Mouse (Mus musculus) urinary bladder, adult 18-20 months (tissue): ENCODE data around the gene Dtnb.
"Not testable (repeated sequence)": the region's sequence is repeated elsewhere in the genome, so short reads cannot be mapped to it uniquely, and the experiment has no call there.

Source experiments
- DNase-seq, 2 experiments: peaks; one replicate each; pipeline ENCODE4 v3.0.0; 2022; ENCODE audit warnings: low spot score in 2 of 2, mixed read lengths in 2 of 2

Dtnb gene

GRCm38 (mm10) chr12:3660985-3661635, 88.9 kb downstream of the Dtnb start:
- peak in 1 of 2 experiments; percentile 3 for DNase-seq

- DNase-seq = no peak
Observed at GRCm38 (mm10) chr12:3662660-3663059, 90.5 kb downstream of the Dtnb start.

- DNase-seq = no peak
Observed at GRCm38 (mm10) chr12:3663386-3663785, 91.2 kb downstream of the Dtnb start.

- DNase-seq = no peak
Observed at GRCm38 (mm10) chr12:3669971-3670381, 97.8 kb downstream of the Dtnb start.

- no peak for DNase-seq
Observed at GRCm38 (mm10) chr12:3671117-3671516, 98.9 kb downstream of the Dtnb start.

- no peak for DNase-seq
Observed at GRCm38 (mm10) chr12:3672786-3673185, 100.6 kb downstream of the Dtnb start.

- DNase-seq = no peak
Observed at GRCm38 (mm10) chr12:3673886-3674285, 101.7 kb downstream of the Dtnb start.

GRCm38 (mm10) chr12:3674913-3675312, 102.7 kb downstream of the Dtnb start:
- no peak for DNase-seq

GRCm38 (mm10) chr12:3680721-3681120, 108.5 kb downstream of the Dtnb start:
- no peak for DNase-seq

GRCm38 (mm10) chr12:3683041-3683440, 110.9 kb downstream of the Dtnb start:
- DNase-seq = no peak

- no peak for DNase-seq
Observed at GRCm38 (mm10) chr12:3686419-3686940, 114.3 kb downstream of the Dtnb start.

- not testable (repeated sequence) for DNase-seq
Observed at GRCm38 (mm10) chr12:3690926-3691529, 118.8 kb downstream of the Dtnb start.

- DNase-seq = no peak
Observed at GRCm38 (mm10) chr12:3692795-3693392, 120.7 kb downstream of the Dtnb start.

GRCm38 (mm10) chr12:3695741-3696501, 123.7 kb downstream of the Dtnb start:
- no peak for DNase-seq

GRCm38 (mm10) chr12:3700503-3700902, 128.3 kb downstream of the Dtnb start:
- no peak for DNase-seq

- no peak for DNase-seq
Observed at GRCm38 (mm10) chr12:3702903-3703302, 130.7 kb downstream of the Dtnb start.

- DNase-seq = peak; percentile 12 to 25
Observed at GRCm38 (mm10) chr12:3719151-3719721, 147.1 kb downstream of the Dtnb start.

- DNase-seq = no peak
Observed at GRCm38 (mm10) chr12:3720527-3720926, 148.3 kb downstream of the Dtnb start.

GRCm38 (mm10) chr12:3723762-3724161, 151.6 kb downstream of the Dtnb start:
- no peak for DNase-seq

GRCm38 (mm10) chr12:3724822-3725370, 152.7 kb downstream of the Dtnb start:
- DNase-seq = no peak

- DNase-seq = no peak
Observed at GRCm38 (mm10) chr12:3729521-3730075, 157.4 kb downstream of the Dtnb start.
